Mouse (Mus musculus) embryonic facial prominence, embryonic 15.5 days (tissue): ENCODE results near the gene Trrap. TPM values are rescaled to one million over a fixed set of nuclear protein-coding genes. Genes with fewer than 3 reads are reported as not detected.

Experiments used
- ATAC-seq: fragments of 200-750 bp; cut with Nextera tagmentation; 2 replicates; pipeline ENCODE4 v1.8.0; 2017; ENCODE audit warnings: low read depth, moderate TSS enrichment; ENCODE audit not compliant: insufficient number of reproducible peaks, low FRiP score, low TSS enrichment
- H3K27ac ChIP-seq: fragments of 300-500 bp; sonication (generic); replicated peaks from 2 replicates; pipeline ENCODE4 v1.5.1; 2015; ENCODE audit warnings: mild to moderate bottlenecking, inconsistent platforms
- H3K27me3 ChIP-seq: fragments of 300-500 bp; sonication (generic); 2 replicates; pipeline ENCODE4 v1.6.1; 2015; ENCODE audit warnings: inconsistent platforms
- H3K36me3 ChIP-seq: fragments of 300-500 bp; sonication (generic); 2 replicates; pipeline ENCODE4 v1.6.1; 2015; ENCODE audit warnings: mild to moderate bottlenecking, inconsistent platforms
- H3K4me1 ChIP-seq: fragments of 300-500 bp; sonication (generic); 2 replicates; pipeline ENCODE4 v1.6.1; 2015; ENCODE audit warnings: inconsistent platforms
- H3K4me2 ChIP-seq: fragments of 300-500 bp; sonication (generic); replicated peaks from 2 replicates; pipeline ENCODE4 v1.6.1; 2015; ENCODE audit warnings: mild to moderate bottlenecking, inconsistent platforms
- H3K4me3 ChIP-seq: fragments of 300-500 bp; sonication (generic); replicated peaks from 2 replicates; pipeline ENCODE4 v1.5.1; 2015; ENCODE audit warnings: mild to moderate bottlenecking, inconsistent platforms
- H3K9ac ChIP-seq: fragments of 300-500 bp; sonication (generic); 2 replicates; pipeline ENCODE4 v1.6.1; 2015; ENCODE audit warnings: inconsistent platforms
- H3K9me3 ChIP-seq: fragments of 300-500 bp; sonication (generic); replicated peaks from 2 replicates; pipeline ENCODE4 v1.6.1; 2016; ENCODE audit warnings: inconsistent platforms
- WGBS: fragments of 180-500 bp; shearing (Covaris S2); methylation state at CpG from one replicate; pipeline ENCODE4 v1.1.7; 2015; 5-methylcytosine and 5-hydroxymethylcytosine counted together
- microRNA-seq: library from miRNA; unstranded; fragments of <30 nt; microRNA quantifications from one replicate; pipeline ENCODE4, GENCODE M21; 2016; ENCODE audit warnings: borderline number of aligned reads
- polyA plus RNA-seq: library from polyadenylated mRNA; unstranded; fragments of >200 nt; fragmentation: Nextera tagmentation; extraction: Ambion mirVana; gene quantifications from 2 replicates; pipeline ENCODE4 v1.2.1, GENCODE M21; 2015

The Trrap gene
- polyA plus RNA-seq, 1 experiment from 2014 or later: 68.6 TPM

GRCm38 (mm10) chr5:144901035-144901434 is 133.5 kb downstream of the Trrap start:
- 0 out of 2 replicates have a peak, but pooled peaks cover 15% of the 10 kb centered on the region for H3K4me1 ChIP-seq
- H3K27me3 ChIP-seq: no peaks in the 10 kb centered on the region
- 92% methylated on average over 7 of the region's 7 CpGs for WGBS
- H3K9me3 ChIP-seq: no peaks in the 10 kb centered on the region
- H3K9ac ChIP-seq: no peak overlapping the region
- no peak for ATAC-seq
- H3K27ac ChIP-seq: no peak overlapping the region
- no peak overlapping the region for H3K4me3 ChIP-seq
- H3K4me2 ChIP-seq: no peak overlapping the region
- peaks cover 37% of the 10 kb centered on the region for H3K36me3 ChIP-seq

GRCm38 (mm10) chr5:144901791-144902190 is 134.3 kb downstream of the Trrap start:
- H3K9me3 ChIP-seq: no peaks in the 10 kb centered on the region
- no peak overlapping the region for H3K27ac ChIP-seq
- 55% methylated on average over 10 of the region's 10 CpGs for WGBS

GRCm38 (mm10) chr5:144904356-144905134 is 137.0 kb downstream of the Trrap start:
- no peak overlapping the region for H3K4me2 ChIP-seq
- H3K27ac ChIP-seq: no peak overlapping the region
- peaks cover 10% of the 10 kb centered on the region; the same call in 1 of the 2 replicates for H3K36me3 ChIP-seq
- no peak overlapping the region for H3K9ac ChIP-seq
- H3K27me3 ChIP-seq: no peaks in the 10 kb centered on the region
- no peak overlapping the region for H3K4me3 ChIP-seq
- WGBS: 64% methylated on average over 12 of the region's 12 CpGs
- no peaks in the 10 kb centered on the region for H3K9me3 ChIP-seq
- ATAC-seq: no peak
- 0 out of 2 replicates have a peak, but pooled peaks cover 15% of the 10 kb centered on the region for H3K4me1 ChIP-seq

More at GRCm38 (mm10) chr5:144901791-144902190, 134.3 kb downstream of the Trrap start:
- no peak overlapping the region for H3K4me3 ChIP-seq
- no peak overlapping the region for H3K9ac ChIP-seq
- peaks cover 30% of the 10 kb centered on the region; the same call in 1 of the 2 replicates for H3K36me3 ChIP-seq
- H3K4me1 ChIP-seq: 0 out of 2 replicates have a peak, but pooled peaks cover 15% of the 10 kb centered on the region
- no peaks in the 10 kb centered on the region for H3K27me3 ChIP-seq
- ATAC-seq: no peak
- H3K4me2 ChIP-seq: no peak overlapping the region

- ATAC-seq: no peak
- WGBS: 71% methylated on average over 2 of the region's 2 CpGs
Measured at GRCm38 (mm10) chr5:144907591-144907990, 140.1 kb downstream of the Trrap start.

More at GRCm38 (mm10) chr5:144907591-144907990, 140.1 kb downstream of the Trrap start:
- Histone ChIP-seq H3K4me3 (no peak overlapping the region), H3K9me3 (no peaks in the 10 kb centered on the region), H3K4me1 (peaks cover 20% of the 10 kb centered on the region; the same call in 1 of the 2 replicates), H3K27ac (no peak overlapping the region), H3K27me3 (no peaks in the 10 kb centered on the region), H3K9ac (no peak overlapping the region), H3K4me2 (no peak overlapping the region), H3K36me3 (no peaks in the 10 kb centered on the region)

Small RNA genes lying within 50 kb of the gene (microRNA-seq; reads per million reads assigned to microRNA genes)
- not detected for gene Mir7039

Other genes starting within 250 kb of the Trrap start
- gene Nptx2, start 221.8 kb upstream of the Trrap start, polyA plus RNA-seq: 1.3 and 1.5 TPM in 2 replicates
- gene Tmem130, start 5.9 kb upstream of the Trrap start, polyA plus RNA-seq: 1.8 and 2.3 TPM in 2 replicates
- 18.5 and 19.3 TPM in 2 replicates for gene Smurf1, start 198.1 kb downstream of the Trrap start, polyA plus RNA-seq